Mouse (Mus musculus) adrenal gland, adult (tissue): Measurements from ENCODE around the gene Timm13.

Experiments
- DNase-seq, 2 experiments: peaks; one replicate each; pipeline ENCODE4 v3.0.0; 2022 to 2023; ENCODE audit warnings: low spot score in 1 of 2; ENCODE audit not compliant: inconsistent age in 2 of 2

Timm13 gene

DNA sequence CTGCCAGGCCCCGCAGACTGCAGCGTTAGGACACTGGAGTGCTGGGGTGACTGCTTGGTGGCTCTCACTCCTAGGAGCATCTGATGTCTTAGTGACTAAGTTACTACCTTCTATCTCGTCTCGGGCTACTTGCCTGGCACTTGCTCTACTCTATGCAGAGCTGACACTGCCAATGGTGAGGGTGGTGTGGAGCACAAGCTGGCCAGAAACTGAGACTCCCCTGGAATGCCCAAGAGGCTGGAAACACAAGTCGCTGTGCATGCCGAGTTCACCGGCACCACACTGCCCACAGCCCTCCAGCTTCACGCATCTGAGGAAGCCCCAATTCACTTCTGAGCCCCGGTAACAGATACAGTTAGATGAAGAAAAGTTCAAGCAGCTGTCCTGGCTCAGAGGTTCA lies 26.7 kb downstream of the Timm13 start:
- DNase-seq: no peak

DNA sequence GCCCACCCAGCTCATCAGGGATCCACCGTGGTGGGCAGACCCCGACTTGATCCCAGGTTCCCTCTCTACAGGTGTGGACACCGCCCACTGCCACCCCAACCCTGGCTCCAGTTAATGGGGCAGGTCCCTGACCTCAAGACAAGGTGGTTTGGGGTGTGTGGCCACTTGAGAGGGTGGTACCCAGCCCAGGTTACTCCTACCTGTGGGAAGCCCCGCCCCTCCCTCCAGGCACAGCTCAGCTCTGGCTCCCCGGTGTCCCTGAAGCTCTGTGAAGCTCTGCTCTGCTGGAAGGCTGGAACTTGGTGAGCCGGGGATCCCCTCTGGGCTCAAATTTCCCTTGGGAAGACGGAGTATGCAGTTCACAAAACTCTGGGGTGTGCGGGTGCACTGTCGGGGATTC lies 29.2 kb downstream of the Timm13 start, which contains the start of gene Tmprss9:
TSS of gene Tmprss9 (plus strand) at position 268 of the 400 bp plus-strand sequence.
- DNase-seq: no peak

DNA sequence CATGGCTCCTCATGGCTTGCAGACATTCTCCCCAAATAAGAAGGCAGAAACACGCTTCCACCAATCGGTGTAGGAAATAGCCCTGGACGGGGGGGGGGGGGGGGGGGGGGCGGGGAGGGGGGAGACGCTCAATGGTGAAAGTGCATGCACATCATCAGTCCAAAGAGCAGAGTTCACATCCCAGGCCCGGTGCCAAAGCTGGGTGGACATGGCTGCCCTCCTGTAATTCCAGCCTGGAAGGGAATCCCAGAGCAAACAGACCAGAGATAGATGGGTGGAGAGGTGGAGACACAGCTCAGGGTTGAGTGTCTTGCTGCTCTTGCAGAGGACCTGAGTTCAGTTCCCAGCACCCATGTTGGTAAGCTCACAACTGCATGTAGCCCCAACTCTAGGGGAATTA lies 29.8 kb downstream of the Timm13 start:
- DNase-seq: no peak

DNA sequence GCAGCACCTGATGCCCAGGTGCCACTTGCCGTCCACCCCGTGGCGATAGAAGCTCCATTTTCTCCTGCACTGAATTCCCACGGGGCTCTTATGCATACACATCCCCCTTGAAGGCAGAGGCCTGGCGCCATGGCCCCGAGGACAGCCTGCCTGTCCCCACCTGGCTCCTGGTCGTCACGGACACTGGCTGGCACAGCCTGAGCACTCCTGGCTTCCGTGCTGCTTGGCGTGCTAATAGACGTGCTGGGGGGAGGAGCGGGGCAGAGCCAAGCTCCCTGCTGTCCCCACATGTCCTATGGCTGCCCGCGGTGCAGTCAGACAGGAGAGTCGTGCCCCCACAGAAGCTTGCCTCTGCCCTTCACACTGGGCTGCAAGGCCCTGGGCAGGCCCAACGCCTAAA lies 36.3 kb downstream of the Timm13 start:
- no peak for DNase-seq

DNA sequence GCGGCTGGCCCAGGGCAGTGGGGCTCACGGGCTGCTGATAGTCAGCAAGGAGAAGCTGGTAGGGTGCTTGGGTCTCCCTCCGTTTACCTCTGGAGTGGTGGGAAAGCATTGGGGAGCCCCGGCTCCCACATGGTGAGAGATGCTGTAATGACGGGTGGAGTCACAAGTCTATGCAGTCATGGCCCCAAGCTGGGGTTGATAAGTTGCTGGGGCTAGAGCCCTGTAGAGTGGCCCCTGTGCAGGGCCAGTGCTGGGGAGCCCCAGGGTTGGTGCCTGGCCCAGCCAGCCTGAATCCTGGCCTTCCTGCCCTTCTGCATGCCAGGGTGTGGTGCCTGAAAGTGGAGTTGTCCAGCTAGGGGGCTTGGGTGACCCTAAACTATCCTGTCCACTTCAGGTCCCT lies 38.5 kb downstream of the Timm13 start:
- no peak for DNase-seq

DNA sequence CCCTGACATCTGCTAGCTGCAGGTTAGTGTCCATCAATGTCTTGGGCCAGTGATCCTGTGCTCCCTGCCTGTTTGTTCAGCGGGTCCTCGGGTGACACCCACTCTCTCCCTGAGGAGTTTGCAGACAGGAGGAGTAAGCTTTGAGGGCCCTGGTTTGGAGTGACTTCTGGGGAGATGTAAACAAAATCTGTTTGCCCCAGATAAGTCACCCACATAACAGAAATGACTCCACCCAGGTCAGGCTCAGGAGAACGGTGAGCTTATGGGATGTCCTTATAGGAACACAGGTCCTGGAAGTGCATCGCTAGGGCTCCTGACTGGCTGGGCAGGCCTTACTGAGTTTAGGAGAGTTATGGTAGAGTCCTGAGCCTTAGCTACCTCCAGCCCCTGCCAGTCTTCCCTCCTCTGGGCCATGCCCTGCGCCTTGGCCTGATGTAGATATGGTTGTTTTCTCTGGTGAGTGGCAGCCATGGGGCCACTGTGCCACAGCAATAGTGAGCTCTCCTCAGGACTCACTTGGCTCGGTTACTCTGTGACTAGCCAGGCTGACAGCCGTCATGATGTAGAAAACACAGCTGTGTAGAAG lies 42.3 kb downstream of the Timm13 start:
- DNase-seq: no peak

DNA sequence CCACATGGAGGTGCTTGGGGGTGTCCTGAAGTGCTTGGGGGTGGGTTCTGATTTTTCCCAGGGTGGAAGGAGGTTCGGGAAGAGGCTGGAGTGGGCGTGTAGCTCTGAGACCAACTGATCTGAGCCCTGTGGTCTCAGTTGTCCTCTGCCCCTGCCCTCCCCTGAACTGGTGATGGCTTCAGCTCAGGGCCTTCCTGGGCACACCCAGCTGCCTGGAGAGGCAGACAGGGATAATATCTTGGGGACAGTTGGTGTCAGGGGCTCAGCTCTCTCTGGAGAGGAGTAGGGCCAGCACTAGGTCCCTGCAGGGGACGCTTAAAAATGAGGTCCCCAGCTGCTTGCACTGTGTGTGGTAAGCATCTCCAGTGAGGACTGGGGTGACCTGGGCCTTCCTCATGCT lies 42.9 kb downstream of the Timm13 start:
- no peak for DNase-seq

DNA sequence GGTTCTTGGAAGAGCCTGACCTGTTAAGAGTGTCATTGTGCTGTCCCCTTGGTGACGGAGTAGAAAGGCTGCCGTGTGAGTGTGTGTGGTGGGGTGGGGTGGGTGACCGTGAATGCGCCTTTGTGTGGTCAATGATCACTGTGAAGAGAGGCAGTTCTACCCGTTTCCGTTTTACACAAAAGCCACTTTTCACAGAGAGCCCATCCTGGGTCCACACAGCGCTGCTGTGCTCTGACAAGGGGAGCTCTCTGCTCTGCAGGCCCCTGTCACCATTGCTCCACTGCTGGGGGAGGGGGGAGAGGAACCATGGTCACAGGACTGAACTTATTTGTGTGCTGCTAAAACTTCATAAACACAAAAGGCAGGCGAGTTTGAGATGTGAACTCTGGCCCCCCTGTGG lies 43.4 kb downstream of the Timm13 start:
- DNase-seq: no peak

DNA sequence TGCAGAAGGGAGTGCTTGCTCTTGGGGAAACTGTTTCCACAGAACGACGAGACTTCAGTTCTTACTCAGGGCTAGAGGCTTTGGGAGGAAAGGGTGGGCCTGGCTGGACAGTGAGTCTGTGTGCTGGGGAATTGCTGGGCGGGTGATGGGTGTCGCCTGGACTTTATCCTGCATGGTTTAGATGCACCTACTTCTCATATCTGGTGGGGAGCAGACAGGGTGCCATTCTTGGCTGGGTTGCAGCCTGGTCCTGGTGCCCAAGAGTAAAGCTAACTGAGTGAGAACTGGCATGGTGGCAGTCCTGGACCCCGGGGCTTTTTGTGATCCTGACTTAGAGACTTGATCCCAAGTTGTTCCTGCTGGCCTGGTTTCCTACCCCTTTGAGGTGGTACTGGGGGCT lies 43.9 kb downstream of the Timm13 start:
- no peak for DNase-seq

DNA sequence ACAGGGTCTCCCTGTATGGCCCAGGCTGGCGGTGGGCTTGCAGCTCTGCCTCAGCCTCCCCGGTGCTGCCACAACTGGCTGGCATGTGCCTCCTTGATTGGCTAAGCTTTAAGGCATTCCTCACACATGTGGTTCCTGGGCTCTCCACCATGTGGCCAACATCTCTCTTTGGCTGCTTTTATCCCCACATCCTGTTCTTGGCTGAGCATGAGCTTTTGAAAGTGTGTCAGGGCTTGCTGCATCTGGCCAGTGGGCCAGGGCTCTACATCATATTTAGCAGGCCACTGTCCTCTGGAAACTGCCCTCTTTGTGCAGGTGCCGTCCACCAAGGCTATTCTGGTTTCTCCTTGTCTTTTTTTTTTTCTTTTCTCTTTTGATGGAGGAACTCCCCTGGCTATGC lies 44.5 kb downstream of the Timm13 start:
- no peak for DNase-seq

DNA sequence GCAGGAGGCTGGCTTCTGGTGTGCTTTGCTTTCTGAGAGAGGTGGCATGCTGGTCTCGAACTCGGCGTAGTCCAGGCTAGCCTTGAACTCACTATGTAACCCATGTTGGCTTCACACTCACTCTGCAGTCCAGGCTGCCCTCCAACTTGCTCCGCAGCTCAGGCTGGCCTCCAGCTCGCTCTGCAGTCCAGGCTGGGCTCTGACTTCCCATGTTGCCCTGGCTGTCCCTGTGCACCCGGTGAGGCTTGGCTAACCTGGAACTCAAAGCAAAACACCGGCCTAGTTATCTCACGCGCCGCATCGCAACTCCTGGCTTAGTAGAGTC lies 45.1 kb downstream of the Timm13 start:
- peak in 1 of 2 experiments; percentile 53 for DNase-seq

DNA sequence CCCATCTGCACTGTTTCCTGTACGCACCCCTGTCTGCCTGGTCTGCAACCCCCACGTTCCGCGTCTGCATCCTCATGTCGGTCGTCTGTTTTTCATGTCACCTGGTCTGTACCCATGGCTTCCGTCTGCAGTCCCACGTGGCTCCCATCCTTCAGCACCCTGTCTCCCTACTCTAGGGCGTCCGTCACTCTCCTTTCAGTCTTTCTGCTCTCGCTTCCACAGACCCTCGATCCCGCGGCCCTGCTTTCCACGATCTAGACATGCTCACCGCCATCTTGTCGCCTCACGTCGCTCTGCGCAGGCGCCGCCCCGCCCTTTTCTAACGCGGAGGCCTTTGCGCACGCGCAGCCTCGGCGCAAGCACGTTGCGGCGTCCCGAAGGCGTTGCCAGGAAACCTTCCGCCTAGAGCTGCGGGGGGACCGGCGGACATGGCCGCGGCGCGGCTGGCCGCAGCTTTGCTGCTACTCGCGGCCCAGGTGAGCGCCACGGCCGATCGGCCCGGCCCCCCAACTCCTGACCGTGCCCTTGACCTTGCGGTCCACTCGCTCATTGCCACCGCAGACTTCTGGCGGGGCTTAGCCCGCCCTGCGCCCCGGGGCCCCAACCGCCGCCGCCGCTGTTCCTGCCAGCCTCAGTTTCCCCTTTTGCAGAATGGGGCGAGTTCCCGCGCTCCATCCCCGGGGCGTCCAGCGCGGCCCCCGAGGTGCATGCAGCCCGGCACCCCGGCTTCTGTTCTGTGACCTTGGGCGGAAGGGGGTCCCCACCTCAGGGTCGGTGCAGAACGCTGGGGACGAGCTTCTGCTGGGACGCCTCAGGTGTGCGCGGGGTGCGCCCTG lies 45.6 kb downstream of the Timm13 start, which contains the start of the genes Lsm7 and Sppl2b:
TSS of gene Lsm7 (minus strand) at position 297 of the 836 bp plus-strand sequence.
TSS of gene Sppl2b (plus strand) at position 363 of the 836 bp plus-strand sequence.
- DNase-seq: peak; percentile 98 to 99
